Comparison of ENCODE assay signal across 24 mouse cellular contexts in genomic region chr13:96377883-96378282, GRCm38 (mm10). TPM values are rescaled to one million over a fixed set of nuclear protein-coding genes. Genes with fewer than 3 reads are reported as not detected.
DNase-seq lines count a peak whose midpoint lies in the region; ATAC-seq and TF ChIP-seq lines count a peak whose summit lies in the region.
"Had no signal": no experiment of that assay in that cellular context is flagged by ENCODE, and none has a peak within 500 bp of the region (broad histone marks: within the 10 kb centered on the region; RNA-seq: fewer than 3 reads in every experiment).

No protein-coding gene starts in this region.

- H3K4me1 ChIP-seq in MEL (ENCODE audit: control insufficient read depth in 1 of 2, insufficient read depth in 2 of 2, low read length in 2 of 2) = no peaks in the 10 kb centered on the region
- H3K4me1 ChIP-seq: embryonic facial prominence, embryonic 12.5 days; forebrain, embryonic 13.5 days; forebrain, embryonic 15.5 days had no signal

- H3K36me3 ChIP-seq in MEL (ENCODE audit: control insufficient read depth in 1 of 2, insufficient read depth in 2 of 2, low read length in 2 of 2) = no peaks in the 10 kb centered on the region
- H3K36me3 ChIP-seq: embryonic facial prominence, embryonic 10.5 days; embryonic facial prominence, embryonic 12.5 days; forebrain, embryonic 15.5 days; G1E had no signal

- no peaks in the 10 kb centered on the region for H3K9me3 ChIP-seq in MEL (replicated peaks; ENCODE audit: insufficient read depth, low read length)
- H3K9me3 ChIP-seq: embryonic facial prominence, embryonic 10.5 days; embryonic facial prominence, embryonic 12.5 days; forebrain, embryonic 13.5 days; forebrain, embryonic 15.5 days; G1E had no signal

- peak; percentile 16 for DNase-seq in MEL (ENCODE audit: low read depth, low spot score)
- DNase-seq in frontal cortex, postnatal 14 days (ENCODE audit: low spot score in 2 of 2) = no peak
- no peak for DNase-seq in layer of hippocampus, adult 11-12 months (ENCODE audit: low spot score)
- DNase-seq in right cerebral cortex, postnatal 36 days (ENCODE audit: low spot score in 2 of 2) = no peak
- no peak for DNase-seq in kidney, adult 18-20 months
- DNase-seq: adrenal gland, adult 2 months; adrenal gland, postnatal 10 days; adrenal gland, postnatal 25 days; B cell, adult 2 months; cerebellum, adult 11-12 months; cerebellum, adult 2 months; cerebellum, adult 9-11 months; cerebellum, postnatal 14 days; cerebellum, postnatal 36 days; forebrain, postnatal 0 days had no signal

- TF ChIP-seq POLR2A in MEL (IDR thresholded peaks at IDR 0.05; ENCODE audit: control insufficient read depth in 1 of 2, insufficient read depth in 1 of 2, low read depth in 1 of 2, low read length in 2 of 2, poor library complexity in 1 of 2) = no peak

- no peak overlapping the region for H3K9ac ChIP-seq in MEL (ENCODE audit: control insufficient read depth, low read depth, low read length, poor library complexity, severe bottlenecking)
- H3K9ac ChIP-seq: embryonic facial prominence, embryonic 12.5 days; forebrain, embryonic 13.5 days; forebrain, embryonic 15.5 days; forebrain, postnatal 0 days had no signal

- TF ChIP-seq EP300 in MEL (IDR thresholded peaks at IDR 0.05; ENCODE audit: low read depth in 1 of 2, low read length in 2 of 2) = no peak

- H3K79me2 ChIP-seq in MEL (ENCODE audit: control insufficient read depth, insufficient read depth, low read length, poor library complexity) = no peaks in the 10 kb centered on the region

- TF ChIP-seq CTCF in MEL (IDR thresholded peaks at IDR 0.05 in 2 of 3, conservative IDR thresholded peaks at IDR 0.05 in 1 of 3; ENCODE audit: control insufficient read depth in 1 of 3, insufficient read depth in 1 of 3, low read depth in 2 of 3, low read length in 3 of 3, poor library complexity in 1 of 3, severe bottlenecking in 1 of 3) = no peak

- no peak overlapping the region for H3K4me3 ChIP-seq in MEL (ENCODE audit: control insufficient read depth in 1 of 2, insufficient read depth in 1 of 2, low read depth in 2 of 2, low read length in 2 of 2)
- H3K4me3 ChIP-seq: embryonic facial prominence, embryonic 10.5 days; embryonic facial prominence, embryonic 12.5 days; forebrain, embryonic 13.5 days; forebrain, embryonic 15.5 days had no signal

- TF ChIP-seq RAD21 in MEL (IDR thresholded peaks at IDR 0.05; ENCODE audit: low read depth, low read length) = no peak

- peak; percentile 37; the same call in 1 of the 2 replicates for ATAC-seq in granulocyte monocyte progenitor cell, adult 5-6 weeks (replicated peaks; ENCODE audit: poor library complexity, severe bottlenecking)
- ATAC-seq in megakaryocyte, adult 5-6 weeks (ENCODE audit: poor library complexity, severe bottlenecking) = peak; percentile 64
- ATAC-seq: CD4-positive, CD25-positive, alpha-beta regulatory T cell, adult 4 months; forebrain, embryonic 13.5 days; forebrain, embryonic 15.5 days; forebrain, postnatal 0 days had no signal

- no peak overlapping the region for H3K27ac ChIP-seq in MEL (ENCODE audit: control insufficient read depth, low read depth, low read length)
- H3K27ac ChIP-seq: embryonic facial prominence, embryonic 10.5 days; embryonic facial prominence, embryonic 12.5 days; forebrain, embryonic 13.5 days; forebrain, embryonic 15.5 days had no signal

- H3K27me3 ChIP-seq in MEL (ENCODE audit: control insufficient read depth in 1 of 2, insufficient read depth in 2 of 2, low read length in 2 of 2) = no peaks in the 10 kb centered on the region; a peak in 1 of 4 replicates
- H3K27me3 ChIP-seq: CH12.LX; embryonic facial prominence, embryonic 12.5 days; forebrain, embryonic 13.5 days; forebrain, embryonic 15.5 days had no signal

TF ChIP-seq in MEL, 35 proteins besides CTCF, POLR2A, EP300 and RAD21:
- TF ChIP-seq ZMIZ1 (IDR thresholded peaks at IDR 0.05; ENCODE audit: low read depth, low read length) = no peak
- TF ChIP-seq NRF1 (IDR thresholded peaks at IDR 0.05; ENCODE audit: insufficient read depth, low read depth, low read length, poor library complexity, severe bottlenecking) = no peak
- no peak for TF ChIP-seq UBTF (IDR thresholded peaks at IDR 0.05; ENCODE audit: borderline replicate concordance, insufficient read depth, low read depth, low read length)
- no peak for TF ChIP-seq RCOR1 (IDR thresholded peaks at IDR 0.05; ENCODE audit: low read depth, low read length)
- no peak for TF ChIP-seq MAX (IDR thresholded peaks at IDR 0.05; ENCODE audit: low read length)
TF ChIP-seq in MEL: peak in this region for 0.

RNA-seq across cellular contexts. Expression of gene Poc5, which starts 10.2 kb away (rescaled TPM):
- 15.5 and 17.1 TPM in 2 replicates for total RNA-seq in MEL (2012; rRNA removed)
- 10 to 100 TPM in 1 of 2 experiments, not detected in 1; 25.4 TPM for polyA plus RNA-seq in MEL (2012; ENCODE audit: insufficient read depth in 1 of 2, insufficient read length in 2 of 2, low read depth in 1 of 2, low replicate concordance in 2 of 2, missing spikeins in 1 of 2)
- 9.1 and 18.5 TPM in 2 replicates for total RNA-seq in granulocyte monocyte progenitor cell, adult 5-6 weeks (2014; fragmentation: Nextera tagmentation)
- 14.1 and 21.1 TPM in 2 replicates for total RNA-seq in granulocyte monocyte progenitor cell, adult 5-6 weeks (2017)
- total RNA-seq in megakaryocyte, adult 5-6 weeks (2015) = 10.5 and 15.6 TPM in 2 replicates
- total RNA-seq in megakaryocyte, adult 5-6 weeks (2017) = 11.4 and 11.7 TPM in 2 replicates
